13 mouse cellular contexts compared by ENCODE assay signal in genomic region chr15:93576361-93576760, GRCm38 (mm10). TPM values are rescaled to one million over a fixed set of nuclear protein-coding genes. Genes with fewer than 3 reads are reported as not detected.
DNase-seq lines count a peak whose midpoint lies in the region; ATAC-seq and TF ChIP-seq lines count a peak whose summit lies in the region.
"Had no signal": no experiment of that assay in that cellular context is flagged by ENCODE, and none has a peak within 500 bp of the region (broad histone marks: within the 10 kb centered on the region; RNA-seq: fewer than 3 reads in every experiment).

No protein-coding gene starts in this region.

- 0 out of 2 replicates have a peak, but pooled peaks cover 5% of the 10 kb centered on the region for H3K9me3 ChIP-seq in forebrain, embryonic 13.5 days (replicated peaks)
- H3K9me3 ChIP-seq in forebrain, postnatal 0 days (ENCODE audit: low read length), result no peaks in the 10 kb centered on the region
- no peaks in the 10 kb centered on the region for H3K9me3 ChIP-seq in intestine, embryonic 15.5 days
- no peaks in the 10 kb centered on the region for H3K9me3 ChIP-seq in intestine, postnatal 0 days (ENCODE audit: control insufficient read depth)
- peaks cover 7% of the 10 kb centered on the region; the same call in 1 of the 2 replicates for H3K9me3 ChIP-seq in embryonic facial prominence, embryonic 13.5 days
- peaks cover 16% of the 10 kb centered on the region for H3K9me3 ChIP-seq in limb, embryonic 12.5 days

- no peaks in the 10 kb centered on the region for H3K36me3 ChIP-seq in forebrain, embryonic 13.5 days (ENCODE audit: poor library complexity, severe bottlenecking)
- H3K36me3 ChIP-seq in forebrain, postnatal 0 days (ENCODE audit: insufficient read depth), result no peaks in the 10 kb centered on the region
- peaks cover 3% of the 10 kb centered on the region; the same call in 1 of the 2 replicates for H3K36me3 ChIP-seq in intestine, embryonic 15.5 days
- no peaks in the 10 kb centered on the region for H3K36me3 ChIP-seq in intestine, postnatal 0 days (ENCODE audit: control insufficient read depth, insufficient read depth)
- H3K36me3 ChIP-seq in embryonic facial prominence, embryonic 13.5 days, result peaks cover 30% of the 10 kb centered on the region
- peaks cover 37% of the 10 kb centered on the region for H3K36me3 ChIP-seq in limb, embryonic 12.5 days

- 76% methylated on average over 9 of the region's 9 CpGs for WGBS in forebrain, embryonic 13.5 days
- 72% methylated on average over 9 of the region's 9 CpGs for WGBS in forebrain, postnatal 0 days
- WGBS in intestine, embryonic 15.5 days, result 69% methylated on average over 9 of the region's 9 CpGs
- 75% methylated on average over 9 of the region's 9 CpGs for WGBS in intestine, postnatal 0 days
- WGBS in embryonic facial prominence, embryonic 13.5 days, result 60% methylated on average over 9 of the region's 9 CpGs
- WGBS in limb, embryonic 12.5 days, result 11% methylated on average over 9 of the region's 9 CpGs

- peak; percentile 19; the same call in 1 of the 2 replicates for ATAC-seq in forebrain, embryonic 13.5 days
- no peak for ATAC-seq in forebrain, postnatal 0 days
- peak; percentile 18; the same call in 1 of the 2 replicates for ATAC-seq in intestine, embryonic 15.5 days
- no peak for ATAC-seq in intestine, postnatal 0 days
- no peak for ATAC-seq in embryonic facial prominence, embryonic 13.5 days (ENCODE audit: insufficient number of reproducible peaks, insufficient read depth, low FRiP score, low TSS enrichment, low read depth)
- no peak for ATAC-seq in limb, embryonic 12.5 days (ENCODE audit: insufficient number of reproducible peaks, insufficient read depth, low FRiP score, low TSS enrichment, low read depth)

- H3K4me3 ChIP-seq in forebrain, embryonic 13.5 days, result no peak overlapping the region
- no peak overlapping the region for H3K4me3 ChIP-seq in forebrain, postnatal 0 days (ENCODE audit: low read depth, low read length)
- H3K4me3 ChIP-seq in intestine, embryonic 15.5 days (replicated peaks), result no peak overlapping the region
- H3K4me3 ChIP-seq in intestine, postnatal 0 days (ENCODE audit: low read depth, low read length), result no peak overlapping the region
- no peak overlapping the region for H3K4me3 ChIP-seq in embryonic facial prominence, embryonic 13.5 days
- no peak overlapping the region for H3K4me3 ChIP-seq in limb, embryonic 12.5 days (replicated peaks)
- H3K4me3 ChIP-seq: erythroblast, embryonic 14.5 days; liver, embryonic 13.5 days had no signal

- no peak for TF ChIP-seq CTCF in forebrain, postnatal 0 days (IDR thresholded peaks at IDR 0.05; ENCODE audit: low read depth)
- no peak for TF ChIP-seq CTCF in intestine, postnatal 0 days (IDR thresholded peaks at IDR 0.05; ENCODE audit: low read depth)

- H3K4me2 ChIP-seq in forebrain, embryonic 13.5 days, result no peak overlapping the region
- no peak overlapping the region for H3K4me2 ChIP-seq in forebrain, postnatal 0 days (ENCODE audit: low read depth)
- H3K4me2 ChIP-seq in intestine, embryonic 15.5 days (replicated peaks), result no peak overlapping the region
- H3K4me2 ChIP-seq in intestine, postnatal 0 days (replicated peaks; ENCODE audit: low read depth), result no peak overlapping the region
- H3K4me2 ChIP-seq in embryonic facial prominence, embryonic 13.5 days, result no peak overlapping the region
- peak overlapping the region; percentile 30 for H3K4me2 ChIP-seq in limb, embryonic 12.5 days
- H3K4me2 ChIP-seq: liver, embryonic 13.5 days had no signal

- no peak overlapping the region for H3K9ac ChIP-seq in forebrain, embryonic 13.5 days
- H3K9ac ChIP-seq in forebrain, postnatal 0 days, result no peak overlapping the region
- no peak overlapping the region for H3K9ac ChIP-seq in intestine, embryonic 15.5 days
- no peak overlapping the region for H3K9ac ChIP-seq in intestine, postnatal 0 days (ENCODE audit: low read depth, low read length)
- H3K9ac ChIP-seq in embryonic facial prominence, embryonic 13.5 days, result no peak overlapping the region
- H3K9ac ChIP-seq in limb, embryonic 12.5 days (replicated peaks), result no peak overlapping the region
- H3K9ac ChIP-seq: liver, embryonic 13.5 days had no signal

- H3K27ac ChIP-seq in forebrain, embryonic 13.5 days, result no peak overlapping the region
- no peak overlapping the region for H3K27ac ChIP-seq in forebrain, postnatal 0 days (ENCODE audit: low read depth, low read length)
- no peak overlapping the region for H3K27ac ChIP-seq in intestine, embryonic 15.5 days
- H3K27ac ChIP-seq in intestine, postnatal 0 days (ENCODE audit: low read depth, low read length), result no peak overlapping the region
- H3K27ac ChIP-seq in embryonic facial prominence, embryonic 13.5 days, result peak overlapping the region; percentile 44; the same call in 1 of the 2 replicates
- H3K27ac ChIP-seq in limb, embryonic 12.5 days, result peak overlapping the region; percentile 70
- H3K27ac ChIP-seq: liver, embryonic 13.5 days; stomach, postnatal 0 days had no signal

- no peaks in the 10 kb centered on the region for H3K27me3 ChIP-seq in forebrain, embryonic 13.5 days
- no peaks in the 10 kb centered on the region for H3K27me3 ChIP-seq in forebrain, postnatal 0 days (ENCODE audit: insufficient read depth, low read length)
- no peaks in the 10 kb centered on the region for H3K27me3 ChIP-seq in intestine, embryonic 15.5 days (replicated peaks)
- no peaks in the 10 kb centered on the region for H3K27me3 ChIP-seq in intestine, postnatal 0 days (replicated peaks; ENCODE audit: control insufficient read depth, insufficient read depth, low read length)
- no peaks in the 10 kb centered on the region for H3K27me3 ChIP-seq in embryonic facial prominence, embryonic 13.5 days
- no peaks in the 10 kb centered on the region for H3K27me3 ChIP-seq in limb, embryonic 12.5 days
- H3K27me3 ChIP-seq: liver, embryonic 13.5 days had no signal

- no peaks in the 10 kb centered on the region for H3K4me1 ChIP-seq in forebrain, embryonic 13.5 days
- no peaks in the 10 kb centered on the region for H3K4me1 ChIP-seq in forebrain, postnatal 0 days (ENCODE audit: insufficient read depth)
- 0 out of 2 replicates have a peak, but pooled peaks cover 2% of the 10 kb centered on the region for H3K4me1 ChIP-seq in intestine, embryonic 15.5 days (replicated peaks)
- H3K4me1 ChIP-seq in intestine, postnatal 0 days (replicated peaks; ENCODE audit: control insufficient read depth, insufficient read depth, low read length), result no peaks in the 10 kb centered on the region
- H3K4me1 ChIP-seq in embryonic facial prominence, embryonic 13.5 days, result peaks cover 18% of the 10 kb centered on the region
- H3K4me1 ChIP-seq in limb, embryonic 12.5 days (replicated peaks), result peaks cover 21% of the 10 kb centered on the region
- H3K4me1 ChIP-seq: liver, embryonic 13.5 days had no signal

- no peak for DNase-seq in forebrain, postnatal 0 days
- no peak for DNase-seq in cerebellum, adult 18-20 months
- no peak for DNase-seq in thymus, postnatal 0 days (ENCODE audit: low spot score)
- DNase-seq: right cerebral cortex, postnatal 25 days had no signal

RNA-seq across cellular contexts. Expression of gene Prickle1, which starts 19.3 kb away (rescaled TPM):
- 5.6 and 6.9 TPM in 2 replicates for polyA plus RNA-seq in forebrain, embryonic 13.5 days (2015; fragmentation: Nextera tagmentation; extraction: Ambion mirVana)
- total RNA-seq in forebrain, postnatal 0 days (2014; rRNA removed), result 15.1 and 16.3 TPM in 2 replicates
- polyA plus RNA-seq in forebrain, postnatal 0 days (2015; fragmentation: Nextera tagmentation; extraction: Ambion mirVana), result 15.4 and 15.6 TPM in 2 replicates
- polyA plus RNA-seq in intestine, embryonic 15.5 days (2015; fragmentation: Nextera tagmentation; extraction: Ambion mirVana), result 21.0 and 23.7 TPM in 2 replicates
- 6.3 and 6.5 TPM in 2 replicates for polyA plus RNA-seq in intestine, postnatal 0 days (2015; fragmentation: Nextera tagmentation; extraction: Ambion mirVana)
- polyA plus RNA-seq in embryonic facial prominence, embryonic 13.5 days (2015; fragmentation: Nextera tagmentation; extraction: Ambion mirVana), result 46.5 and 58.2 TPM in 2 replicates
- 56.5 and 61.5 TPM in 2 replicates for polyA plus RNA-seq in limb, embryonic 12.5 days (2016; fragmentation: Nextera tagmentation; extraction: Ambion mirVana)
- 11.8 and 12.0 TPM in 2 replicates for polyA plus RNA-seq in thymus, postnatal 0 days (2015; fragmentation: Nextera tagmentation; extraction: Ambion mirVana)
- total RNA-seq: MEL had no signal

Comparison
In these comparisons a context has a peak if more than half of its experiments do, and no peak if none do; other contexts are left out.
1. ATAC-seq: peak in forebrain, embryonic 13.5 days (single experiment) and intestine, embryonic 15.5 days (single experiment); none in forebrain, postnatal 0 days (single experiment), intestine, postnatal 0 days (single experiment), embryonic facial prominence, embryonic 13.5 days (single experiment) and limb, embryonic 12.5 days (single experiment).
2. H3K27ac ChIP-seq: peak in embryonic facial prominence, embryonic 13.5 days (single experiment) and limb, embryonic 12.5 days (single experiment); none in forebrain, embryonic 13.5 days (single experiment), forebrain, postnatal 0 days (single experiment), intestine, embryonic 15.5 days (single experiment) and intestine, postnatal 0 days (single experiment).